Mouse (Mus musculus) embryonic fibroblast, embryonic 13.5 days (primary cell): Measurements from ENCODE around the gene Rnase2b.

Source experiments
- CTCF ChIP-seq: IDR thresholded peaks from 2 replicates; pipeline ENCODE4 v1.5.1; 2011; ENCODE audit warnings: mild to moderate bottlenecking, control low read depth, low read length, moderate library complexity, borderline replicate concordance; ENCODE audit not compliant: insufficient read depth
- POLR2A ChIP-seq: IDR thresholded peaks from 2 replicates; pipeline ENCODE4 v1.6.1; 2011; ENCODE audit warnings: low read depth, mild to moderate bottlenecking, control low read depth, low read length, moderate library complexity

DNA sequence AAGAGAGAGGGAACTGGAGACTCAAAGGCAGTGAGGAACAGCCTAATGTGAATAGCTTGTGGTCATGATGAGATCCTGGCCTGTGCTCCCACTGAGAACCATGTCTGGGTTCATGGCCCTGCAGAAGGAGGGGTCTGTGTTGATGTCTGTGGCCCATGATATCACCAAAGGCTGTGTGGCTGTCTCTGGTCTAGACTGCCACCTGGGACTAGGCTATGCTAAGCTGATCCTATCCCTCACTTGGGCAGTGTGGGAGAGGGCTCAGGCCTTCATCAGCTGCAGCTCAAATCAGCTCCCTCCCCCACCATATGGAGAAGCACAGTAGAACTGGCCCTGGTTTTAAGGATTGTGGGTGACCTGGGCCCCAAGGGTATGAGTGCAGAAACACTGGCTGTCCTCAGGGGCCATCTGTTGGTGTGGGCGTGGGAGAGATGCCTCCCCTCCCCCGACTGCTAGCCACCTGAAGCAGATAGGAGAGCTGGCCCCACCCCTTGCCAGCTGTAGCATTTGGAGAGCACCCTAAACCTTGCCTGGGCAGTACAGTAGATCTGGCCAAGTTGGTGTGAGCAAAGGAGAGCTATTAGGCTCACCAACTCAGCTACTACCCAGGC is 34.3 kb upstream of the Rnase2b start:
- TF ChIP-seq CTCF: no peak
- TF ChIP-seq POLR2A: no peak
